Mouse (Mus musculus) CH12.LX (cell line): Measurements from ENCODE around the gene Gm10964. TPM values are rescaled to one million over a fixed set of nuclear protein-coding genes. Genes with fewer than 3 reads are reported as not detected.

ENCODE experiments used
- DNase-seq: peaks from one replicate; pipeline ENCODE4 v3.0.0-alpha.2; 2013; ENCODE audit errors: extremely low read depth
- H3K27ac ChIP-seq: 2 replicates; pipeline ENCODE4 v1.5.1; 2012; ENCODE audit warnings: low read depth, mild to moderate bottlenecking, control low read depth, moderate library complexity; ENCODE audit not compliant: insufficient read depth
- H3K27me3 ChIP-seq: replicated peaks from 2 replicates; pipeline ENCODE3; 2012; ENCODE audit warnings: inconsistent platforms
- H3K36me3 ChIP-seq, 2 experiments: replicated peaks in 1 of 2; 2 replicates each; pipeline versions ENCODE3 to v1.6.1; 2012; ENCODE audit warnings: inconsistent platforms in 1 of 2, low read length in 1 of 2, mild to moderate bottlenecking in 1 of 2, mixed read lengths in 1 of 2, moderate library complexity in 1 of 2; ENCODE audit not compliant: control insufficient read depth in 1 of 2, insufficient read depth in 1 of 2
- H3K4me1 ChIP-seq, 2 experiments: 2 replicates each; pipeline ENCODE4 v1.6.1; 2012; ENCODE audit warnings: inconsistent platforms in 1 of 2, moderate library complexity in 1 of 2; ENCODE audit not compliant: insufficient read depth in 2 of 2, control insufficient read depth in 1 of 2
- H3K4me2 ChIP-seq: 2 replicates; pipeline ENCODE4 v1.6.1; 2012; ENCODE audit warnings: low read depth, mild to moderate bottlenecking, control low read depth; ENCODE audit not compliant: poor library complexity, insufficient read depth, severe bottlenecking
- H3K4me3 ChIP-seq, 3 experiments: fragments of 150-350 bp in 1 of 3; sonication (generic) in 1 of 3; replicated peaks in 1 of 3; 2 replicates each; pipeline versions ENCODE3 to v1.5.1; 2011 to 2012; ENCODE audit warnings: low read depth in 2 of 3, low read length in 2 of 3, mild to moderate bottlenecking in 2 of 3, moderate library complexity in 2 of 3, control low read depth in 1 of 3, improper control_type of control experiment in 1 of 3, inconsistent platforms in 1 of 3, mixed read lengths in 1 of 3; ENCODE audit not compliant: poor library complexity in 1 of 3
- H3K79me2 ChIP-seq: replicated peaks from 2 replicates; pipeline ENCODE4 v1.6.1; 2012; ENCODE audit warnings: mild to moderate bottlenecking, moderate library complexity; ENCODE audit not compliant: control insufficient read depth, poor library complexity, insufficient read depth, severe bottlenecking; ENCODE audit errors: extremely low read depth
- H3K9ac ChIP-seq: 2 replicates; pipeline ENCODE4 v1.6.1; 2012; ENCODE audit warnings: low read depth, mild to moderate bottlenecking, control low read depth, moderate library complexity; ENCODE audit not compliant: insufficient read depth
- H3K9me3 ChIP-seq: replicated peaks from 2 replicates; pipeline ENCODE3; 2012; ENCODE audit warnings: low read length, inconsistent platforms, mixed read lengths
- BHLHE40 ChIP-seq: IDR thresholded peaks from 2 replicates; pipeline ENCODE4 v1.6.1; 2011; ENCODE audit warnings: mild to moderate bottlenecking, low read depth, low read length, improper control_type of control experiment
- CHD2 ChIP-seq: IDR thresholded peaks from 2 replicates; pipeline ENCODE4 v1.6.1; 2011; ENCODE audit warnings: low read length, improper control_type of control experiment
- CTCF ChIP-seq, 2 experiments: IDR thresholded peaks in 1 of 2; conservative IDR thresholded peaks in 1 of 2; 2 replicates each; pipeline ENCODE4 v1.5.1; 2011 to 2012; ENCODE audit warnings: low read depth in 2 of 2, low read length in 2 of 2, improper control_type of control experiment in 1 of 2, inconsistent platforms in 1 of 2, mild to moderate bottlenecking in 1 of 2, moderate library complexity in 1 of 2
- E2F4 ChIP-seq: IDR thresholded peaks from 2 replicates; pipeline ENCODE4 v1.6.1; 2011; ENCODE audit warnings: low read depth, low read length, improper control_type of control experiment; ENCODE audit not compliant: insufficient replicate concordance
- EP300 ChIP-seq: IDR thresholded peaks from 2 replicates; pipeline ENCODE4 v1.6.1; 2011; ENCODE audit warnings: low read length, improper control_type of control experiment
- ETS1 ChIP-seq: conservative IDR thresholded peaks from 2 replicates; pipeline ENCODE4 v1.6.1; 2012; ENCODE audit warnings: low read depth, mild to moderate bottlenecking, inconsistent platforms, low read length, improper control_type of control experiment, moderate library complexity
- GABPA ChIP-seq: IDR thresholded peaks from 2 replicates; pipeline ENCODE4 v1.6.1; 2012; ENCODE audit warnings: low read depth, low read length, improper control_type of control experiment, inconsistent platforms; ENCODE audit not compliant: insufficient replicate concordance
- HCFC1 ChIP-seq: IDR thresholded peaks from 2 replicates; pipeline ENCODE4 v1.6.1; 2012; ENCODE audit warnings: low read depth, mild to moderate bottlenecking, inconsistent platforms, low read length, improper control_type of control experiment
- IRF4 ChIP-seq: IDR thresholded peaks from 2 replicates; pipeline ENCODE4 v1.6.1; 2014; ENCODE audit warnings: low read depth, mild to moderate bottlenecking, inconsistent platforms, low read length, improper control_type of control experiment
- JUN ChIP-seq: IDR thresholded peaks from 2 replicates; pipeline ENCODE4 v1.6.1; 2011; ENCODE audit warnings: low read depth, mild to moderate bottlenecking, low read length, improper control_type of control experiment, moderate library complexity; ENCODE audit not compliant: insufficient read depth
- JUND ChIP-seq: conservative IDR thresholded peaks from 2 replicates; pipeline ENCODE4 v1.6.1; 2011; ENCODE audit warnings: low read depth, low read length, improper control_type of control experiment
- MAX ChIP-seq: IDR thresholded peaks from 2 replicates; pipeline ENCODE4 v1.6.1; 2011; ENCODE audit warnings: low read length, improper control_type of control experiment
- MAZ ChIP-seq: IDR thresholded peaks from 2 replicates; pipeline ENCODE4 v1.6.1; 2012; ENCODE audit warnings: low read depth, mild to moderate bottlenecking, inconsistent platforms, low read length, improper control_type of control experiment, moderate library complexity
- MEF2A ChIP-seq: IDR thresholded peaks from 2 replicates; pipeline ENCODE4 v1.6.1; 2014; ENCODE audit warnings: low read depth, mild to moderate bottlenecking, inconsistent platforms, low read length, improper control_type of control experiment, borderline replicate concordance
- MXI1 ChIP-seq: IDR thresholded peaks from 2 replicates; pipeline ENCODE4 v1.6.1; 2011; ENCODE audit warnings: mild to moderate bottlenecking, low read depth, low read length, improper control_type of control experiment
- MYC ChIP-seq: IDR thresholded peaks from 2 replicates; pipeline ENCODE4 v1.6.1; 2011; ENCODE audit warnings: low read depth, mild to moderate bottlenecking, improper control_type of control experiment, low read length
- NELFE ChIP-seq: IDR thresholded peaks from 2 replicates; pipeline ENCODE4 v1.6.1; 2011; ENCODE audit warnings: low read depth, low read length, improper control_type of control experiment
- POLR2A ChIP-seq: IDR thresholded peaks from 2 replicates; pipeline ENCODE4 v1.6.1; 2011; ENCODE audit warnings: low read depth, mild to moderate bottlenecking, improper control_type of control experiment, low read length
- POLR2AphosphoS2 ChIP-seq: IDR thresholded peaks from 2 replicates; pipeline ENCODE4 v1.6.1; 2011; ENCODE audit warnings: low read depth, low read length, improper control_type of control experiment
- RAD21 ChIP-seq: IDR thresholded peaks from 2 replicates; pipeline ENCODE4 v1.6.1; 2011; ENCODE audit warnings: low read depth, mild to moderate bottlenecking, low read length, improper control_type of control experiment, moderate library complexity
- SIN3A ChIP-seq: IDR thresholded peaks from 2 replicates; pipeline ENCODE4 v1.6.1; 2012; ENCODE audit warnings: low read length, improper control_type of control experiment, inconsistent platforms
- SMC3 ChIP-seq: IDR thresholded peaks from 2 replicates; pipeline ENCODE4 v1.6.1; 2011; ENCODE audit warnings: low read depth, low read length, improper control_type of control experiment
- TBP ChIP-seq: conservative IDR thresholded peaks from 2 replicates; pipeline ENCODE4 v1.6.1; 2011; ENCODE audit warnings: low read depth, low read length, improper control_type of control experiment
- TCF12 ChIP-seq: IDR thresholded peaks from 2 replicates; pipeline ENCODE4 v1.6.1; 2014; ENCODE audit warnings: low read depth, mild to moderate bottlenecking, inconsistent platforms, low read length, improper control_type of control experiment
- UBTF ChIP-seq: IDR thresholded peaks from 2 replicates; pipeline ENCODE4 v1.6.1; 2012; ENCODE audit warnings: low read depth, mild to moderate bottlenecking, inconsistent platforms, low read length, improper control_type of control experiment, moderate library complexity
- USF1 ChIP-seq: IDR thresholded peaks from 2 replicates; pipeline ENCODE4 v1.6.1; 2014; ENCODE audit warnings: low read depth, mild to moderate bottlenecking, inconsistent platforms, low read length, improper control_type of control experiment
- USF2 ChIP-seq: conservative IDR thresholded peaks from 2 replicates; pipeline ENCODE4 v1.6.1; 2011; ENCODE audit warnings: low read depth, low read length, improper control_type of control experiment
- ZC3H11A ChIP-seq: IDR thresholded peaks from 2 replicates; pipeline ENCODE4 v1.6.1; 2012; ENCODE audit warnings: low read depth, mild to moderate bottlenecking, inconsistent platforms, low read length, improper control_type of control experiment
- ZKSCAN1 ChIP-seq: IDR thresholded peaks from 2 replicates; pipeline ENCODE4 v1.6.1; 2012; ENCODE audit warnings: low read depth, inconsistent platforms, low read length, improper control_type of control experiment, borderline replicate concordance
- dilution Hi-C: fragments of 300-500 bp; cut with MboI; formaldehyde crosslinking; loops from 2 replicates; pipeline ENCODE4 v1.14.3; 2020; ENCODE audit warnings: low sequenced_read_pairs; ENCODE audit not compliant: extremely low pct_unique_long_range_greater_than_20kb, extremely low pct_ligation_motif_present
- in situ Hi-C: fragments of 300-500 bp; cut with MboI; formaldehyde crosslinking; loops from 3 replicates; pipeline ENCODE4 v1.14.3; 2019; ENCODE audit warnings: low sequenced_read_pairs, low pct_ligation_motif_present, low pct_unique_long_range_greater_than_20kb, mixed read lengths
- polyA plus RNA-seq: library from polyadenylated mRNA; unstranded; fragments of >175 nt; gene quantifications from 2 replicates; pipeline ENCODE4 v1.2.1, GENCODE M21; 2012; ENCODE audit warnings: low read depth; ENCODE audit not compliant: insufficient read length
- total RNA-seq, 2 experiments: library from RNA; depleted of rRNA; stranded (reverse); fragments of 300-350 nt in 1 of 2; fragments of >200 nt in 1 of 2; gene quantifications; 2 replicates each; pipeline ENCODE4 v1.2.3; 2012 to 2014

The Gm10964 gene
- not detected in 2 replicates for total RNA-seq (2012; rRNA removed)
- not detected in 2 replicates for total RNA-seq (2014; rRNA removed)
- not detected in 2 replicates for polyA plus RNA-seq

- in situ Hi-C loops, result loop anchor here (5.0 to 10.0 kb wide), 2 partner anchors 47 to 305 kb away; no protein-coding TSS in a partner anchor
- peak within 1 kb of the TSS; percentile 55 to 62 (median 61) for H3K4me3 ChIP-seq
- peak; percentile 53 for DNase-seq
- H3K9me3 ChIP-seq, result no peaks in the 10 kb centered on the region
- no peaks in the 10 kb centered on the region for H3K27me3 ChIP-seq
- peak; percentile 87 for TF ChIP-seq BHLHE40
- peak; percentile 79 for TF ChIP-seq ETS1
- peak; percentile 65 for TF ChIP-seq JUND
- TF ChIP-seq ZKSCAN1, result no peak
- TF ChIP-seq MEF2A, result peak; percentile 97
- TF ChIP-seq IRF4, result peak; percentile 87
- TF ChIP-seq POLR2A, result no peak
- peak; percentile 84 for TF ChIP-seq TCF12
- TF ChIP-seq SIN3A, result no peak
- TF ChIP-seq USF1, result no peak
- no peak for TF ChIP-seq ZC3H11A
- TF ChIP-seq CHD2, result peak; percentile 39; the same call in 1 of the 2 replicates
- peak; percentile 90 for TF ChIP-seq EP300
- peak; percentile 66; the same call in 1 of the 2 replicates for TF ChIP-seq JUN
- 0 out of 2 replicates have a peak, but pooled peaks have one; percentile 10 for TF ChIP-seq USF2
- TF ChIP-seq HCFC1, result no peak
- no peak for TF ChIP-seq GABPA
- H3K79me2 ChIP-seq, result peaks cover 6% of the 10 kb centered on the region; the same call in 1 of the 2 replicates
- dilution Hi-C loops, result no loop called here
- H3K36me3 ChIP-seq, result peaks cover 14 to 34% of the 10 kb centered on the region in 2 experiments
- H3K27ac ChIP-seq, result peak within 1 kb of the TSS; percentile 78
- H3K4me1 ChIP-seq, result peaks cover 37 to 82% of the 10 kb centered on the region in 2 experiments
- peak within 1 kb of the TSS; percentile 74 for H3K4me2 ChIP-seq
- peak within 1 kb of the TSS; percentile 56; the same call in 1 of the 2 replicates for H3K9ac ChIP-seq
Observed at GRCm38 (mm10) chr3:103739329-103739728, at the start of gene Gm10964. Gene Gm10964 (plus strand): TSS chr3:103739366.

GRCm38 (mm10) chr3:103690506-103690905, 48.7 kb upstream of the Gm10964 start:
- Histone ChIP-seq H3K36me3 (no peaks in the 10 kb centered on the region), H3K9ac (no peak overlapping the region), H3K27ac (no peak overlapping the region), H3K27me3 (no peaks in the 10 kb centered on the region), H3K79me2 (no peaks in the 10 kb centered on the region), H3K4me2 (no peak overlapping the region), H3K9me3 (no peaks in the 10 kb centered on the region), H3K4me3 (no peak overlapping the region), H3K4me1 (peaks cover 7 to 29% of the 10 kb centered on the region in 2 experiments)
- in situ Hi-C loops, result loop anchor here (5.0 to 10.0 kb wide), 2 partner anchors 47 to 414 kb away; partner anchors contain the start of genes Gm10964 and Olfml3
- dilution Hi-C loops, result no loop called here
- TF ChIP-seq MAX (peak; percentile 82), CTCF (conservative IDR thresholded peaks at IDR 0.05 in 1 of 2, IDR thresholded peaks at IDR 0.05 in 1 of 2; ENCODE audit: low read depth in 2 of 2, low read length in 2 of 2) (peak; percentile 26 to 90; a peak in 2 of 4 replicates), NELFE (0 out of 2 replicates have a peak, but pooled peaks have one; percentile 30), ZC3H11A (peak; percentile 71), GABPA (no peak), JUN (no peak), POLR2AphosphoS2 (no peak), IRF4 (0 out of 2 replicates have a peak, but pooled peaks have one; percentile 22), E2F4 (no peak), ZKSCAN1 (no peak), HCFC1 (no peak), SMC3 (peak; percentile 94), TBP (no peak), SIN3A (peak; percentile 68; the same call in 1 of the 2 replicates), RAD21 (peak; percentile 100), USF1 (no peak), MAZ (0 out of 2 replicates have a peak, but pooled peaks have one; percentile 30), MXI1 (peak; percentile 40; the same call in 1 of the 2 replicates), CHD2 (no peak), JUND (0 out of 2 replicates have a peak, but pooled peaks have one; percentile 25), TCF12 (no peak), MYC (peak; percentile 90), UBTF (no peak)
- peak; percentile 87 for DNase-seq
